Mouse (Mus musculus) forelimb bud, embryonic 11.5 days (tissue): ENCODE measurements around the gene Mrvi1.

Experiments used
- DNase-seq: peaks from one replicate; pipeline ENCODE4 v3.0.0-alpha.2; 2012; ENCODE audit warnings: low read depth, low spot score

The Mrvi1 gene

GRCm38 (mm10) chr7:110981036-110981435 lies 1.2 kb downstream of the Mrvi1 start:
- DNase-seq: no peak

- no peak for DNase-seq
Measured at GRCm38 (mm10) chr7:110977699-110978392, 4.4 kb downstream of the Mrvi1 start.

GRCm38 (mm10) chr7:110973450-110973849 lies 8.8 kb downstream of the Mrvi1 start:
- DNase-seq: no peak

GRCm38 (mm10) chr7:110972796-110973195 lies 9.5 kb downstream of the Mrvi1 start:
- no peak for DNase-seq

GRCm38 (mm10) chr7:110967373-110967772 lies 14.9 kb downstream of the Mrvi1 start:
- DNase-seq: no peak

GRCm38 (mm10) chr7:110966853-110967252 lies 15.4 kb downstream of the Mrvi1 start:
- no peak for DNase-seq

- DNase-seq: no peak
Measured at GRCm38 (mm10) chr7:110965387-110965786, 16.9 kb downstream of the Mrvi1 start.

GRCm38 (mm10) chr7:110963655-110963997 lies 18.6 kb downstream of the Mrvi1 start:
- no peak for DNase-seq

GRCm38 (mm10) chr7:110962943-110963654 lies 19.2 kb downstream of the Mrvi1 start:
- no peak for DNase-seq

- DNase-seq: no peak
Measured at GRCm38 (mm10) chr7:110962497-110962896, 19.8 kb downstream of the Mrvi1 start.

- no peak for DNase-seq
Measured at GRCm38 (mm10) chr7:110956422-110957170, 25.7 kb downstream of the Mrvi1 start.

- DNase-seq: no peak
Measured at GRCm38 (mm10) chr7:110955576-110955975, 26.7 kb downstream of the Mrvi1 start.

- DNase-seq: no peak
Measured at GRCm38 (mm10) chr7:110954072-110954858, 28.0 kb downstream of the Mrvi1 start.

GRCm38 (mm10) chr7:110953210-110953609 lies 29.1 kb downstream of the Mrvi1 start:
- DNase-seq: no peak

- DNase-seq: no peak
Measured at GRCm38 (mm10) chr7:110950621-110950925, 31.7 kb downstream of the Mrvi1 start.

GRCm38 (mm10) chr7:110949785-110950620 lies 32.3 kb downstream of the Mrvi1 start:
- DNase-seq: no peak

GRCm38 (mm10) chr7:110948579-110948978 lies 33.7 kb downstream of the Mrvi1 start:
- DNase-seq: no peak

GRCm38 (mm10) chr7:110947616-110948015 lies 34.6 kb downstream of the Mrvi1 start:
- DNase-seq: no peak

- peak; percentile 18 for DNase-seq
Measured at GRCm38 (mm10) chr7:110946731-110947130, 35.5 kb downstream of the Mrvi1 start.

- no peak for DNase-seq
Measured at GRCm38 (mm10) chr7:110944321-110944720, 37.9 kb downstream of the Mrvi1 start.
